Mouse (Mus musculus) MEL (cell line): Measurements from ENCODE around the gene Dzip1.

Experiments
- CHD2 ChIP-seq: IDR thresholded peaks from 2 replicates; pipeline ENCODE4 v1.6.1; 2011; ENCODE audit warnings: low read length, improper control_type of control experiment
- CTCF ChIP-seq, 3 experiments: IDR thresholded peaks in 2 of 3; conservative IDR thresholded peaks in 1 of 3; 2 replicates each; pipeline ENCODE4 v1.5.1; 2011 to 2012; ENCODE audit warnings: low read length in 3 of 3, low read depth in 2 of 3, mild to moderate bottlenecking in 2 of 3, improper control_type of control experiment in 1 of 3, inconsistent platforms in 1 of 3, mixed read lengths in 1 of 3, moderate library complexity in 1 of 3; ENCODE audit not compliant: control insufficient read depth in 1 of 3, insufficient read depth in 1 of 3, poor library complexity in 1 of 3, severe bottlenecking in 1 of 3
- POLR2A ChIP-seq, 2 experiments: IDR thresholded peaks; 2 replicates each; pipeline ENCODE4 v1.6.1; 2011 to 2012; ENCODE audit warnings: low read length in 2 of 2, mild to moderate bottlenecking in 2 of 2, control low read depth in 1 of 2, improper control_type of control experiment in 1 of 2, low read depth in 1 of 2, moderate library complexity in 1 of 2; ENCODE audit not compliant: control insufficient read depth in 1 of 2, insufficient read depth in 1 of 2, poor library complexity in 1 of 2
- TCF12 ChIP-seq: IDR thresholded peaks from 2 replicates; pipeline ENCODE4 v1.6.1; 2014; ENCODE audit warnings: low read depth, mild to moderate bottlenecking, inconsistent platforms, low read length, improper control_type of control experiment, moderate library complexity

- TF ChIP-seq CTCF (IDR thresholded peaks at IDR 0.05 in 2 of 3, conservative IDR thresholded peaks at IDR 0.05 in 1 of 3; ENCODE audit: control insufficient read depth in 1 of 3, insufficient read depth in 1 of 3, low read depth in 2 of 3, low read length in 3 of 3, poor library complexity in 1 of 3, severe bottlenecking in 1 of 3) (no peak), TCF12 (no peak; the same call in 1 of the 2 replicates), POLR2A (IDR thresholded peaks at IDR 0.05; ENCODE audit: control insufficient read depth in 1 of 2, insufficient read depth in 1 of 2, low read depth in 1 of 2, low read length in 2 of 2, poor library complexity in 1 of 2) (peak in 1 of 2 experiments; percentile 64; a peak in 2 of 4 replicates), CHD2 (no peak)
Observed at GRCm38 (mm10) chr14:118836754-118837153, 88.5 kb downstream of the Dzip1 start.
